Mouse (Mus musculus) T-helper 2 cell (primary cell): ENCODE measurements around the gene Nop53.

Experiments
- in situ Hi-C: fragments of 300-600 bp; cut with MboI, MseI; formaldehyde crosslinking; loops from one replicate; pipeline ENCODE4 v1.15.1; 2025; ENCODE audit warnings: high pct_unique_total_duplicates

The Nop53 gene

GRCm38 (mm10) chr7:15960691-15961090 is 14.8 kb upstream of the Nop53 start:
- in situ Hi-C loops: no loop called here

- in situ Hi-C loops: no loop called here
Measured at GRCm38 (mm10) chr7:15956143-15956542, 10.3 kb upstream of the Nop53 start.

GRCm38 (mm10) chr7:15955509-15955908 is 9.6 kb upstream of the Nop53 start:
- in situ Hi-C loops: no loop called here

DNA sequence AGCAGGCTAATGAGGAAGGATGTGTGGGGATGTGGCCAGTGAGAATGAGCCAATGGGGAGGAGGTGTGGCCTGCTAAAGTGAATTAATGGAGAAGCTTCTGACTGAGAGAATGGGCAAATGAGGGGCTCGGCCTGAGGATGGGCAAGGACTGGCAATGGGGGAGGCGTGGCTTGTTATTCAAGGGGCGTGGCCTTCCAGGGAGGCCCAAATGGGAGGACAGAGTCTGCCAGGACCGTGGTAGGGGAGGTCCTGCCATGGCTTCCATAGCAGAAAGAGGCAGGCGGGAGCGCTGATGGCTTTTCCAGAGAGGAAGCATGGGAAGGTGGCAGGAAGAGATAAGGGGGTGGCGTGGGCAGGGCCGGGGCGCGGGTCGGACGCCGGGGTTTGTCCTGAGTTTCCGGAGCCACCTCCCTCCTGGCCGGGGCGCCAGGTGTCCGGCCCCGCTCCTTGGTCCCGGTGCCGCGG is 9.1 kb upstream of the Nop53 start:
- in situ Hi-C loops: no loop called here

DNA sequence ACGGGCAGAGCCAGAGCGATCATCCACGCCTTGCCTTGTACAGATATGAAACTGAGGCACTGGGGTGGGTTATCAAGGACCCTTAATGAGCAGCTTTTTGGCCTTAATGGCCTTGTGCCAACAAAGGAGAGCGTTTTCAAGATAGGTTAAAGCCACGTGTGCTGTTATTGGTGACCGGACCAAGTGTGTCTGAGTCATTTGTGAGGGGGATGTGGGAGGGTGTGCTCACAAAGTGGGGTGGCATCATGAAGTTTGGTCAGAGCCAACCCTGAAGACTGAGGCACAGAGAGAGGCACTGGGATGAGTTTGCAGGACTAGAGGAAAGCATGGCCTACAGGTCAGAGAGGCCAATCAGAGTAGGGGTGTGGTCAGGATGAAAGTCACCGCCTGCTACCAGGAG is 8.6 kb upstream of the Nop53 start:
- in situ Hi-C loops: no loop called here

DNA sequence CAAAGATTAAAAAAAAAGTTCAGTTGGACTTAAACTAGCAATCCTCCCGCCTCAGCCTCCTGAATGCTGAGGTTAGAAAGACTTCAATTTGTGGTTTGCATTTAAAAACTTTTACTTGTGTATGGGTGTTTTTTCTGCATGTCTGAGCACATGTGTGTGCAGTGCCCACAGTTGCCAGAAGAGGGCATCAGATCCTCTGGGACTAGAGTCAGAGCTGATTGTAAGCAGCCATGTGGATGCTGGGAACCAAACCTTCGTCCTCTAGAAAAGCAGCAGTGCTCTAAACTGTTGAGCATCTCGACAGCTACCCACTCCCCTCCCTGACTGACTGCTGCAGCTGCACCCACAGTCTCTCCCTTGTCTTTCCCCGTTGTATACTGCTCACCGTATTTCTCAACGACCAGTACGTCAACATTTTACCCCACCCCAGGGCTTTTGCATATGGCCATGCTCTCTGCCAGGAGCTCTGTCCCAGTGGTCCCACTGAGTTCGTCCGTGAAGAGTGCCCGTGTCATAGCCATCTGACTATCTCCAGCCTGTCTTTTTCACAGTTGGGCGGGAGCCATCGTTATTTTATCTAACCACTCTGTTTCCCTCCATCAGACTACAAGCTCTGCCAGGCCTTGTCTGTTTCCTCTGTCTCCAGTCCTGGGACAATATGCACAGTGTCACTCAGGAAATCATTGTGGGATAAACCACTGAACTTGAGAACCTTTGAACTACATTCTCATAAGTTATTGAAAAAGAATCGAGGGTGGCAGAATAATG is 7.6 kb upstream of the Nop53 start:
- in situ Hi-C loops: no loop called here

GRCm38 (mm10) chr7:15952416-15952815 is 6.5 kb upstream of the Nop53 start:
- in situ Hi-C loops: no loop called here

GRCm38 (mm10) chr7:15950008-15950407 is 4.1 kb upstream of the Nop53 start:
- in situ Hi-C loops: no loop called here

GRCm38 (mm10) chr7:15949216-15949790 is 3.4 kb upstream of the Nop53 start:
- in situ Hi-C loops: loop anchor here (25.0 kb wide), 1 partner anchor 938 kb away; the partner anchor contains the start of genes Dact3 and Gng8

DNA sequence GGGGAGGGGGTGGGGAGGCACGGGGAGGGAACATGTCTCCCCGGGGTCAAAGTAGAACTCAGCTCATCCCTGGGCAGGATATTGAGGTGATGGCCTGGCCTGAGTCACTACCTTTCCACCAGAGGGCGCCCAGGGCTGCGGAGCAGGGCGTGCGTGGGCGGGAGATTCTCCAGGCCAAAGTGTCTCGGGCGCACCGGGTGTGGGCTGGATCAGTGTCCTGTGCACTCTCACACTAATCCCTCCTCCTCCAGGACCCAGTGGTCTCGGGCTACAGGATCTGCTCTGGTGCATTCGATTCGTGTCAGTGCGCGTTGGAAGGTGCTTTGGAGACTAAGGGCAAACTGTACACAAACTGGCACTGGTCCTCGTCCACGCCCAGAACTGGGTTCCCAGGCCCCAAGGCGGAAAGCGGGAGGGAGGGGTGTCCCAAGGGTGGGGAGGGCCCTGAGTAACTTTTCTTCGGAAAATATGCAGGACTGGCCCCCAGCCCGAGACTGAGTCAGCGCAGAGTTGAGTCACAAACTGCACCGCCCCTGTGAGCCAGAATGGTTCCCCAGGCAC is 2.6 kb upstream of the Nop53 start:
- in situ Hi-C loops: loop anchor here (25.0 kb wide), 1 partner anchor 939 kb away; the partner anchor contains the start of genes Dact3 and Gng8

DNA sequence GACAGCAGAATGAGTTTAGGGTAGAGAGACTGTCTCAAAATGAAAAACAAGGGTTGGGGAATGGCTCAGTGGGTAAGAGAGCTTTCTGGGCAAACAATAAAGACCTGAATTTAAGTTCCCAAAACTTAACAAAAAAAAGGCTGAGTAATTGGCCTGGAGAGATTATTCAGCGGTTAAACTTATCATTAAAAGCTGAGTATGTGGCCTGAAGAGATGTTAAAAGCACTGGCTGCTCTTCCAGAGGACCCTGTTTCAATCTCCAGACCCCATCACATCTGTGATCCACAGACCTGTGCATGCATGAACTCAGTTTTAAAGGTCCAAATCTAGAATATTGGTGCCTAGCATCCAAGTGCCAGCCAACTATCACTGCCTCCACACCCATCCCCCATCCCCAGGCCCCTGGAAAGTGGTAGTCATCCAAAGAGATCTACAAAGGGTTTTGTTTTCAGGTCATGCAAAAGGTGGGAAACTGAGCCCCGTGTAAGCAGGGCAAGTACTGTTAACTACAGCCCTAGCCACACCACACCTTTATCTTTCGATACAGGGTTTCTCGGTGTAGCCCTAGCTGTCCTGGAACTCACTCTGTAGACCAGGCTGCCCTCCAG is 1.9 kb upstream of the Nop53 start:
- in situ Hi-C loops: loop anchor here (25.0 kb wide), 1 partner anchor 940 kb away; the partner anchor contains the start of genes Dact3 and Gng8

DNA sequence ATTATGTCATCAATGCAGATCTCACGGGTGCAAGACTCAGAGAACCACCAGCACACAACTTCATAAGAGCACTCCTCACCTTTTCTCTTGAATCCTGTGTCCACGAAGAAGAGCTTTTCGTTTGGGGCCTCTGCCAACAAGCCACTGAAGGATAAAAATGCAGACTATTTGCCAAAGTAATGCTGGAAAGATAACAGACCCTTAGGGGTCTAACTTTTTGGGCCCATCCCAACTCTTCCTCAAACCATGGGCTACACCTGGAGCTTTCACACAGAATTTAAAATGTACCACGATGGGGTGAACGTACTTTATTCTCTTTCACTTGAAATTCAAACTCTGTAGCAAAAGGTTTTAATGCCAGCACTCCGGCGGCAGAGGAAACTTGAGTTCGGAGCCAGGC is 663 bp downstream of the Nop53 start:
- in situ Hi-C loops: loop anchor here (25.0 kb wide), 1 partner anchor 942 kb away; the partner anchor contains the start of genes Dact3 and Gng8

DNA sequence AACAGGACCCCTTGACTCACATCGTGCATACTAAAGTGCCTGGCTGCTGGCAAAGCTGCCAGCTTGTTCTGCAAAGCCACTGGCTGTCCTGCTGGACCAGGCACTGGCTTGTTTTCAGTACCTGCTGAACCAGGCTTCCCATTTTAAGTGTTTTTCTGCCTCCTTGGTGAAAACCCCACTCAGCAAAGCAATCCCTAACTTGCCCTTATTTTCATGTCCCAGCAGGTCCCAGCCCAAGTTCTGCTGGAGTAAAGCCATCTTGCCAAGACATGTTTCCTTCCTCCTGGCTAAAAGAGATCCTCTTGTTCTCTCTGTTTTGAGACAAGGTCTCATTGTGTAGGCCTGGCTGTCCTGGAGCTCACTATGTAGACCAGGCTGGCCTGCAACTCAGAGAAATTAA is 1.6 kb downstream of the Nop53 start:
- in situ Hi-C loops: loop anchor here (25.0 kb wide), 1 partner anchor 943 kb away; the partner anchor contains the start of genes Dact3 and Gng8

DNA sequence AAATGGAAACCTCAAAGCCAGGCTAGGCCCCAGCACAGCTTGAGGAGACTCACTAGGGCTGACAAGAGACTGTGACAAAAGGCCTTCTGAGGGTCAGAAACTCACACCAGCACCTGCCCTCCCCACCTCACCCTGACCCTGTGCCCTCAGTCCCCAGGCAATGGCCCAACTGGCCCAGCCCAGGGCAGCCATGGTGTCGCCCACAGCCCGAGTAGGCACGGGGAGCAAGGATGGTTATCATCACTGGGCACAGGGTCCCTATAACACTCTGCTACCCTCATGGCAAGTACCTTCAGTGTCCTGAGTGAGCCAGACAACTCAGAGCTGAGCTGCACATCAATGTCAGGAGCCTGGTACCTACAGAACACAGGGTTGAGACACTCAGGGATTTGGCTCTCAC is 7.3 kb downstream of the Nop53 start:
- in situ Hi-C loops: loop anchor here (10.0 to 25.0 kb wide), 2 partner anchors 949 to 1116 kb away; partner anchors contain the start of genes Dact3 and Gng8

- in situ Hi-C loops: loop anchor here (10.0 to 25.0 kb wide), 2 partner anchors 950 to 1117 kb away; partner anchors contain the start of genes Dact3 and Gng8
Measured at GRCm38 (mm10) chr7:15937491-15937890, 8.4 kb downstream of the Nop53 start.

DNA sequence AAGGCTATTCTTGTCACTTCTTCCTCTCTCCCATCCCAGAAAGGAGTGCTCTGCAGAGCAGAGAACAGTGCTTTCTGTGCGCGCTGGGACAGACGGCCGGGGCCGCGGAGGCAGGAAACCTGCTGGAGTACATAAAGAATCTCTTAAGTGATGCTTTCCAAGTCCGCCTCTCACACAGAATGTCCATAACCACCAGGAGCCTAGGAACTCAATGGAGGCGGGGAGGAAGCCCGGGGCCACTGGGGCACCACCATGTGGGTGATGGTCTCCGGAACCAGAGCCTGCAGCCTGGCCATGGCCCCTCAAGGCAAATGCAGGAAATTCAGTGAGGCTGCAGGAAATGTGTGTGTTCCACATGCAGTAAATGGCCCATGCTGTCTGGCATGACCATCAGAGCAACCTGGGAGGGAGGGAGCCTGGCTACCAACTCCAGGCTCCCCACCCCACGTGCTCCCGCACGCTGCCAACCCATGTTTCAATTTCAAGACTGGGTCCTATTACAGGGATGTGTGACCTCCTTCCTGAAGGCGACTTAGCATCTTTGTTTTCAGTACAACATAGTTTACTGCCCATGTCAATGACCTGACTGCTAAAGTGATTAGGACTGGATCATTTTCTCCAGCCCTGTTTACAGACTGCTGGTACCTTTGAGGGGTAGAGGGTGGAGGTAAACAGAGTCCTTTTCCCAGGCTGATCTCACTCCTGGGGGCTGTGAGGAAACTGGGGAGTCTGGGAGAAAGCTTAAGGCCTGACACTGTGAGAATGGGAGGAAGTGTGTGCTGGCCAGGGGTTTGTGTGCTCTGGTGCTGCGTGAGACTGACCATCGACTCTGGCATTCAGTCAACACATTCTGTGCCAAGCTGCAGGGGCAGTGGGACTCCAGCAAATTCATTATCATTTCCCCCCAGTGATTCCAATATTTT is 12.2 kb downstream of the Nop53 start:
- in situ Hi-C loops: loop anchor here (5.0 to 25.0 kb wide), 3 partner anchors 39 to 1121 kb away; partner anchors contain the start of genes Dact3 and Gng8

DNA sequence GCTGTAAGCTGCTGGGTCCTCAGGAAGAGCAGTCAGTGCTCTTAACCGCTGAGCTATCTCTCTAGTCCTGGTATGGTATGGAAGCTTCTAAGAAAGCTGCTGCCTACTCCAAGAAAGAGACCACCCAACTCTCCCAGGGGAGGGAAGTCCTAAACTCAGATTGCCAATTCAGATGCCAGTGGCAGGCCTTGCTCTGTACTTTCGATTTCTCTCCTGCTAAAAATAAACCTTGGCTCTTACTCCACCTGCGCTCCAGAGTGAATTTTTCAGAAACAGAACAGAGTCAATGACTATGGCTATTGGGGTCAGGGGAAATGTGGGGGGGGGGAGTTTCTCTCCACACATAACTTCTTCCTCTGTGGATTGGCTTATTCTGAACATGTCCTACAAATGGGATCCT is 14.2 kb downstream of the Nop53 start:
- in situ Hi-C loops: loop anchor here (5.0 to 25.0 kb wide), 3 partner anchors 41 to 1123 kb away; partner anchors contain the start of genes Dact3 and Gng8

- in situ Hi-C loops: loop anchor here (5.0 to 25.0 kb wide), 3 partner anchors 42 to 1124 kb away; partner anchors contain the start of genes Dact3 and Gng8
Measured at GRCm38 (mm10) chr7:15930543-15930942, 15.3 kb downstream of the Nop53 start.

GRCm38 (mm10) chr7:15929910-15930309 is 16.0 kb downstream of the Nop53 start:
- in situ Hi-C loops: loop anchor here (5.0 to 25.0 kb wide), 3 partner anchors 42 to 1125 kb away; partner anchors contain the start of genes Dact3 and Gng8

- in situ Hi-C loops: no loop called here
Measured at GRCm38 (mm10) chr7:15922220-15922773, 23.6 kb downstream of the Nop53 start, which contains the start of gene Selenow. Selenow (minus strand) TSS chr7:15922402.
